ENCODE assay signal across 14 mouse cellular contexts in the genomic region with DNA sequence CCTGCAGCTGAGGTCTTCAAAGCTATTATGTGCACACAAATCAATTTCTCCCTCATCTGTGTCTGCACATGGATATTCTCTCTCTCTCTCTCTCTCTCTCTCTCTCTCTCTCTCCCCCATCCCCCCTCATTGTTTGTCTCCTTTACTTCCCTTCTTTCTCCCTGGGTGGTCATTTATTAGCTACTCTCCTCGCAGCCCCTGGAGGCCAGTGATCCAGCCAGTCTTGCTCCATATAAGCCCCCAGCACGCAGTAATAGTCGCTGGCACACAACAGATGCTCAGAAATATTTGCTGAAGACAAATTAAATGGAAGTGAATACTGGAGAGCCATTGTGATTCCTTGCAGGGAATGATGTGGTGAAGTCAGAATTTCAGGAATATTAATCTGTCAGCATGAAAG. TPM values are rescaled to one million over a fixed set of nuclear protein-coding genes. Genes with fewer than 3 reads are reported as not detected.
DNase-seq lines count a peak whose midpoint lies in the region; ATAC-seq and TF ChIP-seq lines count a peak whose summit lies in the region.
"Had no signal": no experiment of that assay in that cellular context is flagged by ENCODE, and none has a peak within 500 bp of the region (broad histone marks: within the 10 kb centered on the region; RNA-seq: fewer than 3 reads in every experiment).

No protein-coding gene starts in this region.

- 47% methylated on average over 3 of the region's 3 CpGs for WGBS in heart, embryonic 11.5 days (ENCODE audit: insufficient replicate concordance)
- 18% methylated on average over 3 of the region's 3 CpGs for WGBS in lung, embryonic 14.5 days
- WGBS in lung, adult 2 months: 59% methylated on average over 3 of the region's 3 CpGs
- 15% methylated on average over 3 of the region's 3 CpGs for WGBS in midbrain, embryonic 14.5 days
- 45% methylated on average over 3 of the region's 3 CpGs for WGBS in stomach, postnatal 0 days

- no peak for TF ChIP-seq CTCF in lung, embryonic 14.5 days (IDR thresholded peaks at IDR 0.05; ENCODE audit: low read depth)
- no peak for TF ChIP-seq CTCF in lung, adult 2 months (IDR thresholded peaks at IDR 0.05; ENCODE audit: insufficient read depth, low read length)
- TF ChIP-seq CTCF in stomach, postnatal 0 days (IDR thresholded peaks at IDR 0.05; ENCODE audit: low read depth): no peak

- TF ChIP-seq EP300 in stomach, postnatal 0 days (optimal IDR thresholded peaks at IDR 0.05): no peak

- H3K4me1 ChIP-seq in heart, embryonic 11.5 days (ENCODE audit: control insufficient read depth, insufficient read depth, low read length): peaks cover 45% of the 10 kb centered on the region
- H3K4me1 ChIP-seq in lung, embryonic 14.5 days (ENCODE audit: insufficient read depth): peaks cover 19% of the 10 kb centered on the region; the same call in 1 of the 2 replicates
- H3K4me1 ChIP-seq in lung, adult 2 months (ENCODE audit: control insufficient read depth, insufficient read depth, low read length): 0 out of 2 replicates have a peak, but pooled peaks cover 3% of the 10 kb centered on the region
- peaks cover 32% of the 10 kb centered on the region for H3K4me1 ChIP-seq in midbrain, embryonic 14.5 days (ENCODE audit: control insufficient read depth, insufficient read depth, low read length)
- H3K4me1 ChIP-seq in stomach, postnatal 0 days (replicated peaks; ENCODE audit: control insufficient read depth, insufficient read depth): peaks cover 7% of the 10 kb centered on the region; the same call in 1 of the 2 replicates

- H3K4me3 ChIP-seq in heart, embryonic 11.5 days (ENCODE audit: low read depth, low read length): no peak overlapping the region
- H3K4me3 ChIP-seq in lung, embryonic 14.5 days (ENCODE audit: low read depth, low read length): no peak overlapping the region
- no peak overlapping the region for H3K4me3 ChIP-seq in lung, adult 2 months (replicated peaks; ENCODE audit: extremely low read depth, low read depth, low read length)
- no peak overlapping the region for H3K4me3 ChIP-seq in midbrain, embryonic 14.5 days (replicated peaks; ENCODE audit: low read depth, low read length)
- no peak overlapping the region for H3K4me3 ChIP-seq in stomach, postnatal 0 days (ENCODE audit: low read depth, low read length)

- peak overlapping the region; percentile 72 for H3K4me2 ChIP-seq in heart, embryonic 11.5 days
- peak overlapping the region; percentile 89 for H3K4me2 ChIP-seq in lung, embryonic 14.5 days
- H3K4me2 ChIP-seq in midbrain, embryonic 14.5 days (ENCODE audit: low read length): peak overlapping the region; percentile 77
- H3K4me2 ChIP-seq in stomach, postnatal 0 days (replicated peaks; ENCODE audit: low read depth): peak overlapping the region; percentile 88

- no peak overlapping the region for H3K9ac ChIP-seq in heart, embryonic 11.5 days (ENCODE audit: low read depth, low read length)
- no peak overlapping the region for H3K9ac ChIP-seq in lung, embryonic 14.5 days
- H3K9ac ChIP-seq in midbrain, embryonic 14.5 days (replicated peaks; ENCODE audit: low read length): no peak overlapping the region
- no peak overlapping the region for H3K9ac ChIP-seq in stomach, postnatal 0 days (ENCODE audit: low read length)
- H3K9ac ChIP-seq: embryonic facial prominence, embryonic 15.5 days had no signal

- no peak for DNase-seq in heart, adult 8-10 months (ENCODE audit: low spot score)
- no peak for DNase-seq in lung, embryonic 14.5 days
- no peak for DNase-seq in lung, adult 2 months
- peak; percentile 45 for DNase-seq in midbrain, embryonic 14.5 days
- no peak for DNase-seq in stomach, postnatal 0 days (ENCODE audit: low spot score)
- DNase-seq in layer of hippocampus, adult 9-11 months: no peak
- no peak for DNase-seq in layer of hippocampus, postnatal 14 days (ENCODE audit: low spot score in 2 of 2)
- DNase-seq: cerebellum, postnatal 10 days; heart, adult 18-20 months; left cerebral cortex, postnatal 4 days; lung, postnatal 10 days had no signal

- ATAC-seq in heart, embryonic 11.5 days (replicated peaks; ENCODE audit: insufficient number of reproducible peaks, low FRiP score, low TSS enrichment): no peak
- ATAC-seq in lung, embryonic 14.5 days (ENCODE audit: insufficient read depth): no peak
- ATAC-seq in midbrain, embryonic 14.5 days (ENCODE audit: low FRiP score, low TSS enrichment): no peak
- ATAC-seq in stomach, postnatal 0 days (ENCODE audit: low FRiP score, low TSS enrichment): no peak

- H3K27ac ChIP-seq in heart, embryonic 11.5 days (ENCODE audit: low read depth, low read length): no peak overlapping the region
- H3K27ac ChIP-seq in lung, embryonic 14.5 days (ENCODE audit: low read depth): no peak overlapping the region
- no peak overlapping the region; the same call in 1 of the 2 replicates for H3K27ac ChIP-seq in midbrain, embryonic 14.5 days (replicated peaks; ENCODE audit: low read depth, low read length)
- no peak overlapping the region for H3K27ac ChIP-seq in stomach, postnatal 0 days (replicated peaks)
- H3K27ac ChIP-seq: embryonic facial prominence, embryonic 15.5 days had no signal

- H3K36me3 ChIP-seq in heart, embryonic 11.5 days (ENCODE audit: control insufficient read depth, insufficient read depth, low read length): no peaks in the 10 kb centered on the region
- no peaks in the 10 kb centered on the region for H3K36me3 ChIP-seq in lung, embryonic 14.5 days (ENCODE audit: insufficient read depth)
- H3K36me3 ChIP-seq in midbrain, embryonic 14.5 days (ENCODE audit: control insufficient read depth, insufficient read depth, low read length): no peaks in the 10 kb centered on the region
- H3K36me3 ChIP-seq in stomach, postnatal 0 days (ENCODE audit: control insufficient read depth, insufficient read depth, low read length): no peaks in the 10 kb centered on the region
- H3K36me3 ChIP-seq: embryonic facial prominence, embryonic 15.5 days had no signal

- TF ChIP-seq POLR2A in lung, adult 2 months (IDR thresholded peaks at IDR 0.05; ENCODE audit: borderline replicate concordance, extremely low read depth, low read depth, low read length): no peak

- H3K27me3 ChIP-seq in heart, embryonic 11.5 days (ENCODE audit: control insufficient read depth, insufficient read depth, low read length): no peaks in the 10 kb centered on the region
- no peaks in the 10 kb centered on the region for H3K27me3 ChIP-seq in lung, embryonic 14.5 days (ENCODE audit: insufficient read depth, low read length)
- H3K27me3 ChIP-seq in midbrain, embryonic 14.5 days (ENCODE audit: control insufficient read depth, insufficient read depth, low read length): peaks cover 14% of the 10 kb centered on the region
- no peaks in the 10 kb centered on the region for H3K27me3 ChIP-seq in stomach, postnatal 0 days (ENCODE audit: control insufficient read depth, insufficient read depth, low read length)

- no peaks in the 10 kb centered on the region for H3K9me3 ChIP-seq in heart, embryonic 11.5 days (replicated peaks; ENCODE audit: control insufficient read depth, low read length)
- no peaks in the 10 kb centered on the region for H3K9me3 ChIP-seq in lung, embryonic 14.5 days (ENCODE audit: low read depth, low read length)
- no peaks in the 10 kb centered on the region for H3K9me3 ChIP-seq in midbrain, embryonic 14.5 days (ENCODE audit: control insufficient read depth, low read length)
- H3K9me3 ChIP-seq in stomach, postnatal 0 days (ENCODE audit: control insufficient read depth, low read length): no peaks in the 10 kb centered on the region
- H3K9me3 ChIP-seq: embryonic facial prominence, embryonic 15.5 days had no signal

RNA-seq across cellular contexts. Expression of a gene that starts 2.2 kb away (rescaled TPM):
- 10.6 and 14.6 TPM in 2 replicates for polyA plus RNA-seq in heart, embryonic 11.5 days (2014; fragmentation: Nextera tagmentation; extraction: Ambion mirVana)
- 1 to 10 TPM; 3.7 to 4.8 (median 4.2) TPM for total RNA-seq in heart, adult 8-10 months (2022)
- polyA plus RNA-seq in lung, embryonic 14.5 days (2014; fragmentation: Nextera tagmentation; extraction: Ambion mirVana): 16.5 and 18.5 TPM in 2 replicates
- 27.2 and 28.1 TPM in 2 replicates for polyA plus RNA-seq in lung, adult 2 months (2012; rRNA removed)
- polyA plus RNA-seq in midbrain, embryonic 14.5 days (2014; fragmentation: Nextera tagmentation; extraction: Ambion mirVana): 3.4 and 5.6 TPM in 2 replicates
- 9.6 and 10.7 TPM in 2 replicates for polyA plus RNA-seq in stomach, postnatal 0 days (2015; fragmentation: Nextera tagmentation; extraction: Ambion mirVana)
- total RNA-seq in layer of hippocampus, postnatal 14 days (2021): 10 to 100 TPM; 36.4 to 37.8 TPM
- total RNA-seq: monocyte, adult 5-6 weeks had no signal
